Mouse (Mus musculus): Measurements from ENCODE around the gene Zfp629.

GRCm38 (mm10) chr7:127592575-127592974, 23.0 kb downstream of the Zfp629 start:
- no peak for TF ChIP-seq EP300 (IDR thresholded peaks at IDR 0.05; ENCODE audit: low read depth in 1 of 2, low read length in 2 of 2)
- TF ChIP-seq HCFC1 (IDR thresholded peaks at IDR 0.05; ENCODE audit: low read depth, low read length): no peak
- no peak for TF ChIP-seq POLR2A (IDR thresholded peaks at IDR 0.05; ENCODE audit: control insufficient read depth in 1 of 2, insufficient read depth in 1 of 2, low read depth in 1 of 2, low read length in 2 of 2, poor library complexity in 1 of 2)
- no peak for TF ChIP-seq ELF1 (IDR thresholded peaks at IDR 0.05; ENCODE audit: low read depth, low read length)
